Mouse (Mus musculus): Measurements from ENCODE around the gene Slc39a2.

The Slc39a2 gene

DNA sequence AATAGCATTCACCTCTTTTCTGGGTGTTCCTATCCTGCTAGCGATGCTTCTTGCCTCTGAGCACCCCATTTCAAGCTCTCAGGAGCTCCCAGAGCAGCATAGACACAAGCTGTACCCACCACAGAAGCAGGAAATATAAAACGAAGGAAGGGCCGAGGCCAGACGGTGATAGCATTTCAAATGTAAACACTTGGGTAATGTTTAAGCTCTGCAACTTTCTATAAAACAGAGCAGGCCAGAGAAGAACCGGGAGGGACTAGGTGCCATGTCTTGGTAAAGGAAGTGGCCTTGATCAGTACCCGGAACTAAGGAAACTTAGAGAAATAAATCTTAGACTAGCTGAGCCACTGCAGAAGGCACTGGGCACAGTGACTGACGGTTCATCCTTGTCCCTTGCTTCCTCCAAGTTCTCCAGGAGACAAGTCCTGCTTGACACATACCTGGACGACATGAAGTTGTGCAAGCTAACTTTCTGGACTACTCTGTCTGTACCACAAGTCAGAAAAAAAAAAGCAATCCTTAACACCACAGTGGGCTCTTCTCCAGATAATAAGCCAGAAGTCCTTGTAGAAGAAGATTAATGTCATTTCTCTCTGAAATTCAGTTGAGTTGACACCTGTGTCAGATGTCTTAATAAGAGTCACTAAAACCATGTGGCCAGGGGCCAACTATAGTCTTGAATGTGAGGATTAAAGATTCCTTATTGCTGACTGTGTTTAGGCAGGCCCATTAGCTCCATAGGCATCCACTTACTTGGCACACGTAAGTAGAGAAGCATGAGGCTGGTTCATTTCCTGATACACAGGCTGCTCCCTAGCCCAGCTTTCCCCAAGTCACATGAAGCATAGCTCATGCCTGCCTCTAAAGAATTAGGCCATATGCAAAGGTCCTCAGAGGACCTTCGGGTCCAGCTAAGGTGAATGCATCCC is 39.7 kb downstream of the Slc39a2 start:
- no peak for DNase-seq

DNA sequence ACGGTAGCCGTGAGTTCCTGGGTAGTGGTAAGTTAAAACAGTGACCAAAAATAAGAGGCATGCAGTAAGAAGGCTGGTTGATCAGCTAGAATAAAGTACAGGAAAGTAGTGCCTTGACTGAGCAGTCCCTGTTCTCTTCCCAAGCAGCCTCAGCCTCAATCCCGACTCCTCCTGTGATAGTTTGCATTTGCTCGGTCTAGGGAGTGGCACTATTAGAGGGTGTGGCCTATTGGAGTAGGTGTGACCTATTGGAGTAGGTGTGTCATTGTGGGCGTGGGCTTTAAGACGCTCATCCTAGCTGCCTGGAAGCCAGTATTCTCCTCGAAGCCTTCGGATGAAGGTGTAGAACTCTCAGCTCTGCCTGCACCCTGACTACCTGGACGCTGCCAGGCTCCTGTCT is 46.3 kb downstream of the Slc39a2 start:
- no peak for DNase-seq

DNA sequence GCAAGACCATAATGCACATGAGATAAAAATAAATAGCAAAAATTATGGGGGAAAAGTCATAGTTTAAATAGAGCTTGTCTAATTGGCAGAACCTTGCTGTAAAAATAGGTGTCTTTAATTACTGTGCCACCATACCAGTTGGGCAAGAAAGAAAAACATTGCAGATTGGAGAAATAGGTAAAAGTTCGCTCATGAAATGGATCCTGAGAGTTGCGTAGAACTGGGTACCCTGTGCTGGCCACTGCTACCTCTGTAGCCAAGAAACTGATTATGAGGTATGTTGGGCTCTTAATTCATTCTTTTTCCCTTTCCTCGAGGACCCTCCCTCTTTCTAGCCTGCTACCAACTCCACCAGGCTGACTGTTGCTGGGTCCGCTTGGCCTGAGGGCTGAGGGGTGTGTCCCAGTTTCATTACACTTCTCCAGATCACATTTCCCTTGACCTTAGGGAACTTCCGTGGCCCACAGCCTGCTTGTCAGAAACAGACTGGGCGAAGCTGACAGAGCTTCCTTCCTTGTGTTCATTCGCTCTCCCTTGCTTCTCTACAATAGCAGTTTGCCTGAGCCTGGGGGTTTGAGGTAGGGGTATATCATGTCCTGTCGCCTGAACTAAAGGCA is 48.4 kb downstream of the Slc39a2 start:
- no peak for DNase-seq

DNA sequence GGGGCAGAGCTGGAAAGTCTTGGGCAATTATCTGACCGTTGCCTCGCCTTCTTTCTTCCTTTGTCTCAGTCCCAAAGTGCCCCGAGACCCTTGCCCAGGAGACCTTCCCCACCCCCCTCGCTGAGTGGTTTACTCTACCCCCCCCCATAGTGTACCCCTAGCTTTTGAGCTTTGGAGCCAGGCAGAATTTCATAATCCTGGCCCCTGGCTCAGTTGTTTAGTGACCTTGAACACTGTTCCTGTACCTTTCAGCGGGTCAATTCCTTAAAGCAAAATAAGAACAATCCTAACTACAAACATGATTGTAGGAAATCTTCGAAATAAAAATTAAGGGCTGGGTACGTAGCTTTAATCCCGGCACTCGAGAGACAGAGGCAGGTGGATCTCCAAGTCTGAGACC is 48.9 kb downstream of the Slc39a2 start:
- no peak for DNase-seq

DNA sequence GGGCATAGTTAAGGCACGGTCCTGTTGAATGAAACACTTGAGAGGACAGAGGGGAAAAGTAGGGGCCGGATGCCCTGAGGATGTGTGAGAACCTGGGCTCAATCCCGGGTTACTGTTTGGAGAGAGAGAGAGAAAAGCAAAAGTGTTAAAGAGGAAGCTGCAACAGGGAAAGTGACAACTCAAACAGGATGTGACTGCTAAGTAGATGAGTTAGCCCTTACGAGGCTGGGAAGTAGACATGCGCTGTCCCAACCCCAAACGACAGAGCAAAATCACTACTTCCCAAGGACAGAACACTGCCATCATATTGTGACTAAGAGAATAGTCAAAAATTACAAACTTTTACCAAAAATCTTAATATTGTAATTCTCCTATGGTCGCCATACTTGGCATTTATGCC is 49.5 kb downstream of the Slc39a2 start:
- DNase-seq = no peak

DNA sequence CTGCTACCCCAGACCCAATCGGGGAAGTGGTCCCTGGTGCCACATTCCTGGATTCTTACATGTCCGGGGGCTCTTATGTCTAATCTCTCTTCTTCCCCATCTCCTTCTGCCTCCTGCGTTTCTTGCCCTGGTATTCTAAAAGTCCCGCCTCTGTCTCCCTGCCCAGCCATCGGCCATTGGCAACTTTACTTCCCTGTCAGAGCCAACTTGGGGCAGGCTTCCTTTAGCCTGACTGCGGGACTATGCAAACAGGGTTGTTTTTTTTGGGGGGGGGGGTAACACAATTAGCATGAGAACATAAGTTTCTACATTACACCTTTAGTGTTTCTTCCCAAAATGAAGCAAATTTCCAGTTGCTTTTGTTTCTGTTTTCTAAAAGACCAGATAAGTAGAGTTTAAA is 50.6 kb downstream of the Slc39a2 start:
- DNase-seq = no peak

Measured in cerebellum, postnatal 10 days (tissue).